Mouse (Mus musculus) spleen, postnatal 4 days (tissue): Measurements from ENCODE around the gene B3gat2.

Experiments
- DNase-seq, 2 experiments: peaks; one replicate each; pipeline ENCODE4 v3.0.0; 2022; ENCODE audit warnings: low spot score in 2 of 2

B3gat2 gene

DNA sequence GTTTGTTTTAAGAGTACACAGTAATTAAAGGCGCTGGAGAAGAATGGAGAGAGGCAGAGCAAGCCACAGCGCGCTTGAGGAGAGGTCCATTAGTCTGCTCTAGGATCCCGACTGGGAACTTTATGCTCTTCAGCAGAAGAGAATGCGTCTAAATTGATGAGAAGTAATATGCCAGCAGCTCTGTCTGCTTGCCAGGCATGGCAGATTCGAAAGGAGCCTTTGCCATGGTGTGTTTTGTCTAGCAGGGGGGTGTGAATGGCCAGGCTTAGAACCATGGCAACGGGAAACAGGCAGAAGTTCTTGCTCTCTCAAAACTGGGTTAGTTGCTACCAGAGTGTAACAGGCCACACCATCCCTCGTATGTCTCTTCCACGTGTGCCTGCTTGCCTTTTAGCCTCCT is 73.3 kb downstream of the B3gat2 start:
- no peak for DNase-seq

GRCm38 (mm10) chr1:23836630-23837029 is 75.1 kb downstream of the B3gat2 start:
- DNase-seq: no peak

GRCm38 (mm10) chr1:23840924-23841323 is 79.4 kb downstream of the B3gat2 start:
- no peak for DNase-seq

- DNase-seq: no peak
Observed at GRCm38 (mm10) chr1:23842629-23843028, 81.1 kb downstream of the B3gat2 start.

DNA sequence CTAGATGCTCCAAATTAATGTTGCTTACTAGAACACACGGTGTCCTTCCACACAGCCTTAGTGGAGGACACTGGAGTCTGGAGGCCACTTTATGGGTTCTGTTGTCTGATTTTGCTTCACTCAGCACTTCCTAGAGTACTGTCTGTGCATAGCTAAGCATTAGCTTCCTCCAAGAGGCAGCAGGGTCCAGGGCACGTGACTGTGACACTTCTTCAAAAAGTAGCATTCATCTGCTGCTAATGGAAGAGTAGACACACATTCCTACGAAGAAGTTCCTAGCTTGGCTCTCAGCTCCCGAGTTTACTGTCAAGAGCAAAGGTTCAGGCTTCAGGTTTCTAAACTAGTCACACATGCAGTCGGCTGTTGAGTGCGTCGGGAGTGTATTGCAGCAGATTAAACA is 82.2 kb downstream of the B3gat2 start:
- no peak for DNase-seq

DNA sequence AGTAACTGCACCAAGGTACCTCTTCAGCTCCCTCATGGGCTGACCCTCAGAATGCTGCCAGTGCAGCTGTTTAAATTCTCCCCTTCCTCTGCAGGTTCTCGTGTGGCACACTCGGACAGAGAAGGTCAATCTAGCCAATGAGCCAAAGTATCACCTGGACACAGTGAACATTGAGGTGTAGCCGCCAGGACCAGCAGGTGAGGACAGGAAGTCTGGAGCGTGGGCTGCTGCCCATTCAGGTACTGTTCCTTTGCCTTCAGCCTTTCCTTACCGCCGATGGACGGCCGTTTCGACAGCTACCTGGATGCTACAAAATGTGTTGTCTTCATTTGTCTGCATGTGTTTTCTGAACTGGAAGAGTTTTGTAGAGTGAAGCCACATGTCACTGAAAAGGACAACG is 83.5 kb downstream of the B3gat2 start:
- DNase-seq: no peak

GRCm38 (mm10) chr1:23846044-23846680 is 84.6 kb downstream of the B3gat2 start:
- no peak for DNase-seq

DNA sequence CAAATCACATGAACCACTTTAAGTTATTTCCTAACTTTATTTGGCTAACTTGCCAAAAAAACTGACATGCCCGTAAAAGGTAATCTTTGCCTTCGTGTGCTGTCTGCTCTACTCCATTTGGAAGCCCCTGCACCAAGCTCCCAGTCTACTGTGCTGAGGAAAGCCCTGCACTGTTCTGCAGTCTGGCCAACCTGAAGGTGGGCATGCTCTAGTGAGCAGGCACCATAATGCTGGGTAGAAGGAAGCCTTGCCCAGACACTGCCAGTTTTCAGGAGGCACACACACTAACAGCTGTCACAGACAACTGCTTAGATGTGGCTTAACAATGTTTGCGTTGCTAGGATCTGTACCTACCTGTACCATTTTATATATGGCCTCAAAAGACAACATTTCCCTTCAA is 94.1 kb downstream of the B3gat2 start:
- no peak for DNase-seq

GRCm38 (mm10) chr1:23860944-23861343 is 99.4 kb downstream of the B3gat2 start:
- DNase-seq: no peak

DNA sequence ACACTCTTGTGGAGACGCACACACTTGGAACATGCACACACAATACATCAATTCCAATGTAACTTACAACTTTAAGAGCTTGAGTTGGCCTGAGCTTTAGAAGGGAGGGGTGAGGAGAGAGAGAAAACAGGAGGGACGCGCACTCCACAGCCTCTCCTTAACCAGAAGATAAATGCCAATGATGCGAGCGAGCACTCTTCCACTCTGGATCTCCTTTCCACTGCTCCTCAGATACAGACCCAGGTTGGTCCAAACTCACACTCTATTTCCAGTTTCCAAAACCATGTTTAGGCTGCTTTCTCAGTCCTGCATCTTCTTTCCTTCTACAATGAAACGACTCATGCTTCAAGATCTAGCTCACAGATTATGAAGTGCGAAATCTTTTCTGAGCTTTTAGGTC is 104.0 kb downstream of the B3gat2 start:
- DNase-seq: no peak

- DNase-seq: no peak
Observed at GRCm38 (mm10) chr1:23867350-23867862, 105.9 kb downstream of the B3gat2 start.

GRCm38 (mm10) chr1:23872194-23872593 is 110.6 kb downstream of the B3gat2 start:
- no peak for DNase-seq

DNA sequence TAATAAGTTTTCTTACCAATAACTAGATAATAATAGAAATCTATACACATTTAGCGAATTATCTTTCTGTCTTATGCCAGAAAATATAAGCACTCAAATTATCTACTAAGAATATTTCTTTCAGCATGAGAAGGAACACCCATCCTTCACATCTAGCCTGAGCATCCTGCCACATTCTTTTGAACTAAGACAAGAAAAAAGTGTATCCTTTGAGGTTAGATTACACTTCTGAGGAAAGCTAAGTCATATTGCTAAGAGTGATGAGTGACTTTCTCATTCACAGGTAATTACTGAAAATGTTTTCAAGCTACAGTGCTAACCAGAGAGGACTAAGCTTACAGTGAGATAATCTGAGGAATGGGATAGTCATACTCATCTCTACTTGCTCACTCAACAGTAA is 121.1 kb downstream of the B3gat2 start:
- no peak for DNase-seq

- DNase-seq: no peak
Observed at GRCm38 (mm10) chr1:23884087-23884668, 122.6 kb downstream of the B3gat2 start.

DNA sequence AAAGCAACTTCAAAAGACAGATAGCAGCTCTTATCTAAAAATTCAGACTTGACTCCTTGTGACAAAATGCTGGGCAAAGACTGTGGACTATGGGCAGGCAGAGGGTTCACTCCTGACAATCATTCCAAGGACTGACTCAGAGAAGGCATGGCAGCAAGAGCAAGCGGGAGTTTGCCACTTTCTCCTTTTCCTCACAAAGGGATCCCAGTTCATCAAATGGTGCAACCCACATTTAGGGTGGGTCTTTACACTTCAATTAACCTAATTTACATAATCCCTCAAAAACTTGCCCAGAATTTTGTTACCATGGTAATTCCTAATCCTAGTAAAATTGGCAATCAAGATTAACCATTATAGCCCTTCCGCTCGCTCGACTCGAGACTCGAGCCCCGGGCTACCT is 123.4 kb downstream of the B3gat2 start:
- no peak for DNase-seq

GRCm38 (mm10) chr1:23892072-23892471 is 130.5 kb downstream of the B3gat2 start:
- DNase-seq: no peak
